In genomic region chr7:102317583-102318168, GRCm38 (mm10) we compare ENCODE assay signal across 24 mouse cellular contexts. TPM values are rescaled to one million over a fixed set of nuclear protein-coding genes. Genes with fewer than 3 reads are reported as not detected.
DNase-seq lines count a peak whose midpoint lies in the region; ATAC-seq and TF ChIP-seq lines count a peak whose summit lies in the region.
"Had no signal": no experiment of that assay in that cellular context is flagged by ENCODE, and none has a peak within 500 bp of the region (broad histone marks: within the 10 kb centered on the region; RNA-seq: fewer than 3 reads in every experiment).

No protein-coding gene starts in this region.

- no peak for TF ChIP-seq RAD21 in CH12.LX (IDR thresholded peaks at IDR 0.05; ENCODE audit: low read depth, low read length)

- TF ChIP-seq EP300 in CH12.LX (IDR thresholded peaks at IDR 0.05; ENCODE audit: low read length) = no peak

- no peaks in the 10 kb centered on the region for H3K27me3 ChIP-seq in CH12.LX (replicated peaks)
- H3K27me3 ChIP-seq in midbrain, embryonic 13.5 days = no peaks in the 10 kb centered on the region
- no peaks in the 10 kb centered on the region for H3K27me3 ChIP-seq in forebrain, embryonic 10.5 days (ENCODE audit: poor library complexity, severe bottlenecking)
- H3K27me3 ChIP-seq: hindbrain, embryonic 12.5 days; intestine, embryonic 15.5 days; neural tube, embryonic 12.5 days; stomach, embryonic 15.5 days had no signal

- H3K36me3 ChIP-seq in CH12.LX (replicated peaks in 1 of 2; ENCODE audit: control insufficient read depth in 1 of 2, insufficient read depth in 1 of 2, low read length in 1 of 2) = no peaks in the 10 kb centered on the region
- H3K36me3 ChIP-seq in midbrain, embryonic 13.5 days = no peaks in the 10 kb centered on the region
- no peaks in the 10 kb centered on the region for H3K36me3 ChIP-seq in forebrain, embryonic 10.5 days (replicated peaks)
- H3K36me3 ChIP-seq: heart, embryonic 10.5 days; hindbrain, embryonic 12.5 days; intestine, embryonic 15.5 days; neural tube, embryonic 12.5 days; stomach, embryonic 15.5 days had no signal

- H3K79me2 ChIP-seq in CH12.LX (replicated peaks; ENCODE audit: control insufficient read depth, extremely low read depth, insufficient read depth, poor library complexity, severe bottlenecking) = no peaks in the 10 kb centered on the region

- no peak overlapping the region for H3K27ac ChIP-seq in CH12.LX (ENCODE audit: insufficient read depth, low read depth)
- no peak overlapping the region for H3K27ac ChIP-seq in midbrain, embryonic 13.5 days
- H3K27ac ChIP-seq in forebrain, embryonic 10.5 days = no peak overlapping the region
- H3K27ac ChIP-seq: heart, embryonic 10.5 days; hindbrain, embryonic 12.5 days; intestine, embryonic 15.5 days; left cerebral cortex, adult 2 months; neural tube, embryonic 12.5 days; stomach, embryonic 15.5 days had no signal

- TF ChIP-seq CTCF in CH12.LX (conservative IDR thresholded peaks at IDR 0.05 in 1 of 2, IDR thresholded peaks at IDR 0.05 in 1 of 2; ENCODE audit: low read depth in 2 of 2, low read length in 2 of 2) = no peak

- ATAC-seq in hematopoietic stem cell, adult 5-6 weeks (replicated peaks in 1 of 2; ENCODE audit: insufficient read depth in 1 of 2, low FRiP score in 2 of 2, low TSS enrichment in 1 of 2, low read depth in 1 of 2, poor library complexity in 2 of 2, severe bottlenecking in 2 of 2) = peak; percentile 56 to 74; a peak in 3 of 4 replicates
- ATAC-seq in megakaryocyte-erythroid progenitor cell, adult 5-6 weeks (replicated peaks; ENCODE audit: low FRiP score, low TSS enrichment, poor library complexity, severe bottlenecking) = no peak
- no peak for ATAC-seq in midbrain, embryonic 13.5 days
- ATAC-seq: forebrain, embryonic 16.5 days; intestine, embryonic 15.5 days had no signal

- TF ChIP-seq POLR2A in CH12.LX (IDR thresholded peaks at IDR 0.05; ENCODE audit: low read depth, low read length) = no peak

- WGBS in midbrain, embryonic 13.5 days = 93% methylated on average over 3 of the region's 3 CpGs
- WGBS in forebrain, embryonic 10.5 days = 90% methylated on average over 3 of the region's 3 CpGs

- DNase-seq in A20 (ENCODE audit: low read depth, low spot score) = peak; percentile 19
- no peak for DNase-seq in CH12.LX (ENCODE audit: extremely low read depth)
- DNase-seq in naive thymus-derived CD4-positive, alpha-beta T cell, adult 2 months (ENCODE audit: low read depth) = peak; percentile 58
- DNase-seq in forebrain, embryonic 10.5 days (ENCODE audit: extremely low spot score, low spot score) = no peak
- no peak for DNase-seq in frontal cortex, postnatal 10 days (ENCODE audit: low spot score in 2 of 2)
- DNase-seq: adrenal gland, adult 2 months; cerebellum, adult 9-10 months; gastrocnemius, postnatal 36 days; kidney, adult 9 months; kidney, postnatal 36 days; lung, adult 2 months; right cerebral cortex, postnatal 14 days; thymus, adult 2 months had no signal

- H3K4me3 ChIP-seq in CH12.LX (replicated peaks in 1 of 3; ENCODE audit: low read depth in 2 of 3, low read length in 2 of 3, poor library complexity in 1 of 3) = no peak overlapping the region
- no peak overlapping the region for H3K4me3 ChIP-seq in midbrain, embryonic 13.5 days (replicated peaks)
- H3K4me3 ChIP-seq in forebrain, embryonic 10.5 days = no peak overlapping the region
- H3K4me3 ChIP-seq: heart, embryonic 10.5 days; hindbrain, embryonic 12.5 days; intestine, embryonic 15.5 days; left cerebral cortex, adult 2 months; neural tube, embryonic 12.5 days; stomach, embryonic 15.5 days had no signal

- H3K4me1 ChIP-seq in CH12.LX (ENCODE audit: control insufficient read depth in 1 of 2, insufficient read depth in 2 of 2) = peaks cover 0 to 30% of the 10 kb centered on the region in 2 experiments; a peak in 2 of 4 replicates
- H3K4me1 ChIP-seq in midbrain, embryonic 13.5 days (replicated peaks) = no peaks in the 10 kb centered on the region
- H3K4me1 ChIP-seq in forebrain, embryonic 10.5 days = peaks cover 6% of the 10 kb centered on the region; the same call in 1 of the 2 replicates
- H3K4me1 ChIP-seq: hindbrain, embryonic 12.5 days; intestine, embryonic 15.5 days; neural tube, embryonic 12.5 days; stomach, embryonic 15.5 days had no signal

- no peak overlapping the region for H3K4me2 ChIP-seq in CH12.LX (ENCODE audit: insufficient read depth, low read depth, poor library complexity, severe bottlenecking)
- no peak overlapping the region for H3K4me2 ChIP-seq in midbrain, embryonic 13.5 days (replicated peaks)
- H3K4me2 ChIP-seq: hindbrain, embryonic 12.5 days; intestine, embryonic 15.5 days; liver, embryonic 11.5 days; neural tube, embryonic 12.5 days; stomach, embryonic 15.5 days had no signal

- H3K9me3 ChIP-seq in CH12.LX (replicated peaks; ENCODE audit: low read length) = no peaks in the 10 kb centered on the region
- no peaks in the 10 kb centered on the region for H3K9me3 ChIP-seq in midbrain, embryonic 13.5 days
- H3K9me3 ChIP-seq in forebrain, embryonic 10.5 days = no peaks in the 10 kb centered on the region
- H3K9me3 ChIP-seq: heart, embryonic 10.5 days; hindbrain, embryonic 12.5 days; intestine, embryonic 15.5 days; neural tube, embryonic 12.5 days; stomach, embryonic 15.5 days had no signal

- H3K9ac ChIP-seq in CH12.LX (ENCODE audit: insufficient read depth, low read depth) = no peak overlapping the region
- no peak overlapping the region for H3K9ac ChIP-seq in midbrain, embryonic 13.5 days (replicated peaks)
- H3K9ac ChIP-seq: hindbrain, embryonic 12.5 days; intestine, embryonic 15.5 days; neural tube, embryonic 12.5 days; stomach, embryonic 15.5 days had no signal

- in situ Hi-C loops in CH12.LX (cut with MboI; ENCODE audit: low pct_ligation_motif_present, low pct_unique_long_range_greater_than_20kb, low sequenced_read_pairs) = no loop called here

- dilution Hi-C loops in CH12.LX (cut with MboI; ENCODE audit: extremely low pct_ligation_motif_present, extremely low pct_unique_long_range_greater_than_20kb, low sequenced_read_pairs) = no loop called here

TF ChIP-seq in CH12.LX, 34 proteins besides CTCF, POLR2A, EP300 and RAD21:
- TF ChIP-seq RCOR1 (conservative IDR thresholded peaks at IDR 0.05; ENCODE audit: low read depth, low read length) = no peak
- peak; percentile 44; the same call in 1 of the 2 replicates for TF ChIP-seq ELF1 (IDR thresholded peaks at IDR 0.05; ENCODE audit: low read depth, low read length)

RNA-seq across cellular contexts. Expression of gene Stim1, which starts 50.1 kb away (rescaled TPM):
- total RNA-seq in CH12.LX (2012; rRNA removed) (8.9 and 10.2 TPM in 2 replicates), CH12.LX (2014; rRNA removed) (21.0 and 26.6 TPM in 2 replicates)
- polyA plus RNA-seq in CH12.LX (2012; ENCODE audit: insufficient read length, low read depth) = 23.9 and 24.1 TPM in 2 replicates
- 31.1 and 38.0 TPM in 2 replicates for total RNA-seq in hematopoietic stem cell, adult 5-6 weeks (2017)
- 23.4 and 37.7 TPM in 2 replicates for total RNA-seq in megakaryocyte-erythroid progenitor cell, adult 5-6 weeks (2014; fragmentation: Nextera tagmentation)
- 18.4 and 19.4 TPM in 2 replicates for total RNA-seq in megakaryocyte-erythroid progenitor cell, adult 5-6 weeks (2017)
- 8.1 and 8.5 TPM in 2 replicates for polyA plus RNA-seq in midbrain, embryonic 13.5 days (2015; fragmentation: Nextera tagmentation; extraction: Ambion mirVana)
- polyA plus RNA-seq in forebrain, embryonic 10.5 days (2016; fragmentation: Nextera tagmentation; extraction: Ambion mirVana) = 11.6 and 11.7 TPM in 2 replicates

Comparison
In these comparisons a context has a peak if more than half of its experiments do, and no peak if none do; other contexts are left out.
1. DNase-seq: peak in A20 (single experiment) and naive thymus-derived CD4-positive, alpha-beta T cell, adult 2 months (single experiment); none in CH12.LX (single experiment), forebrain, embryonic 10.5 days (single experiment) and frontal cortex, postnatal 10 days (0 of 2).
2. ATAC-seq: peak in hematopoietic stem cell, adult 5-6 weeks (2 of 2); none in megakaryocyte-erythroid progenitor cell, adult 5-6 weeks (single experiment) and midbrain, embryonic 13.5 days (single experiment).